Mouse (Mus musculus): ENCODE results near the gene Akirin2. TPM values are rescaled to one million over a fixed set of nuclear protein-coding genes. Genes with fewer than 3 reads are reported as not detected.

Gene Akirin2
- polyA plus RNA-seq, 1 experiment from 2014 or later: 14.7 TPM

DNA sequence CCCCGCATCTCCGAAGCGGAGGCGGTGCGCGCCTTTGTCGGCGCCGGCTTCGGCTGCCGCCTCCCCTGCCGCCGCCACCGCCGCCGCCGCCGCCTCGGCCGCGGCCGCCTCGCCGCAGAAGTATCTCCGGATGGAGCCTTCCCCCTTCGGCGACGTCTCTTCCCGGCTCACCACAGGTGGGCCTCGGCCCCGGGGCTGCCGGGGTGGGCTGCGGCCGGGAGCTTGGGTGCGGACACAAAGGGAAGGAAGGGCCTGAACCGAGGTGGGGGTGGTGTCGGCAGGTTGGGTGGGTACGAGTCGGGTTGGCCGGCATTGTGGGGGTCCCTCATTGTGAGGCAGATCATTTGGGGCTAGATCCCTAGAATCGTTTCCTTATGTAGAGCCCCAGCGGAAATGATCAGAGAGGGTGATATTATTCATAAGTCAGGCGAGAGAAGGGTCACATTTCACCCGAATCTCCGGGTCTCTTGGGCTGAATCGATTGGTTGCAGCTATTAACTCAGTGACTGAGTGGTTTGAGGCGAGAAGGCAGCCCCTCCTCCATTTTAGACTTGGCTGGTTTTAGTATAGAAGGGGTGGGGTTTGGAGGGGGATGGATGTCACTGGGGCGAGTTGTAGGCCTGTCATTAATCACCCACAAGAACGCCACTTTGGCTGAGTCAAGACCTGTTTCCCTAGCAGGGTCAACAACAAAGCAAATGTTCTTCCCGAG lies 517 bp downstream of the Akirin2 start:
- Histone ChIP-seq H3K4me1 (ENCODE audit: control insufficient read depth, insufficient read depth, low read length) (peaks cover 7% of the 10 kb centered on the region), H3K27ac (ENCODE audit: low read length) (peak overlapping the region; percentile 91), H3K4me2 (ENCODE audit: low read depth, low read length) (peak overlapping the region; percentile 85), H3K4me3 (replicated peaks; ENCODE audit: low read length) (peak overlapping the region; percentile 68), H3K9me3 (replicated peaks; ENCODE audit: control insufficient read depth, low read length) (no peaks in the 10 kb centered on the region), H3K9ac (ENCODE audit: low read length) (peak overlapping the region; percentile 84), H3K36me3 (ENCODE audit: control insufficient read depth, insufficient read depth, low read length) (no peaks in the 10 kb centered on the region), H3K27me3 (ENCODE audit: control insufficient read depth, insufficient read depth, low read length) (no peaks in the 10 kb centered on the region)
- under 1% methylated on average over 49 of the region's 50 CpGs for WGBS
- peak; percentile 81 for ATAC-seq (ENCODE audit: insufficient read depth, low FRiP score)

GRCm38 (mm10) chr4:34551966-34552365 lies 1.2 kb downstream of the Akirin2 start:
- no peak for ATAC-seq (ENCODE audit: insufficient read depth, low FRiP score)
- 4% methylated on average over 3 of the region's 3 CpGs for WGBS
- H3K27ac ChIP-seq (ENCODE audit: low read length): peak overlapping the region; percentile 91
- no peaks in the 10 kb centered on the region for H3K9me3 ChIP-seq (replicated peaks; ENCODE audit: control insufficient read depth, low read length)
- H3K9ac ChIP-seq (ENCODE audit: low read length): peak overlapping the region; percentile 84
- peak overlapping the region; percentile 85 for H3K4me2 ChIP-seq (ENCODE audit: low read depth, low read length)
- peaks cover 8% of the 10 kb centered on the region for H3K4me1 ChIP-seq (ENCODE audit: control insufficient read depth, insufficient read depth, low read length)
- H3K27me3 ChIP-seq (ENCODE audit: control insufficient read depth, insufficient read depth, low read length): no peaks in the 10 kb centered on the region
- no peaks in the 10 kb centered on the region for H3K36me3 ChIP-seq (ENCODE audit: control insufficient read depth, insufficient read depth, low read length)
- H3K4me3 ChIP-seq (replicated peaks; ENCODE audit: low read length): peak overlapping the region; percentile 68

GRCm38 (mm10) chr4:34554596-34554995 lies 3.9 kb downstream of the Akirin2 start:
- Histone ChIP-seq H3K4me1 (ENCODE audit: control insufficient read depth, insufficient read depth, low read length) (peaks cover 12% of the 10 kb centered on the region), H3K27ac (ENCODE audit: low read length) (no peak overlapping the region), H3K4me3 (replicated peaks; ENCODE audit: low read length) (no peak overlapping the region), H3K9ac (ENCODE audit: low read length) (no peak overlapping the region), H3K36me3 (ENCODE audit: control insufficient read depth, insufficient read depth, low read length) (no peaks in the 10 kb centered on the region), H3K9me3 (replicated peaks; ENCODE audit: control insufficient read depth, low read length) (no peaks in the 10 kb centered on the region), H3K27me3 (ENCODE audit: control insufficient read depth, insufficient read depth, low read length) (no peaks in the 10 kb centered on the region), H3K4me2 (ENCODE audit: low read depth, low read length) (no peak overlapping the region)
- 38% methylated on average over 1 of the region's 1 CpGs for WGBS
- no peak for ATAC-seq (ENCODE audit: insufficient read depth, low FRiP score)

DNA sequence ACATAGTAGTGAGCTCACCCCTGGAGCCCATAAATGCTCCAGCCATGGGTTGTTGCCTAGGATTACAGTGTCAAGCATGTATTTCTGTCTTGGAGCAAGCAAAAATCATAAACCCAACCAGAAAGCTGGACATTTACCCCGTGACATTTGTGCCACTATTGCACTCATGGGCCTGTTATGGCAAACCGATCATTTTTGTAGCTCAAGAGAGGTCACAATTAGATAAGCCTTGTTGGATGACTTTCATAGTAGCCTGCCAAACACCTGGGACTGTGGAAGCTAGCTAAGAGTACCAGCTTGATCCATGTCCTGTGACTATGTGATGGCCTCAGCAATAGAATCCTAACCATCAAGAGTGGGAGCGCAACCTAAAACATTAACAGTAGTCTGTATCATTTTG lies 4.9 kb downstream of the Akirin2 start:
- Histone ChIP-seq H3K4me1 (ENCODE audit: control insufficient read depth, insufficient read depth, low read length) (peaks cover 12% of the 10 kb centered on the region), H3K4me2 (ENCODE audit: low read depth, low read length) (no peak overlapping the region), H3K27ac (ENCODE audit: low read length) (no peak overlapping the region), H3K4me3 (replicated peaks; ENCODE audit: low read length) (no peak overlapping the region), H3K36me3 (ENCODE audit: control insufficient read depth, insufficient read depth, low read length) (no peaks in the 10 kb centered on the region), H3K27me3 (ENCODE audit: control insufficient read depth, insufficient read depth, low read length) (no peaks in the 10 kb centered on the region), H3K9ac (ENCODE audit: low read length) (no peak overlapping the region), H3K9me3 (replicated peaks; ENCODE audit: control insufficient read depth, low read length) (no peaks in the 10 kb centered on the region)
- WGBS: 86% methylated on average over 3 of the region's 3 CpGs
- ATAC-seq (ENCODE audit: insufficient read depth, low FRiP score): no peak

DNA sequence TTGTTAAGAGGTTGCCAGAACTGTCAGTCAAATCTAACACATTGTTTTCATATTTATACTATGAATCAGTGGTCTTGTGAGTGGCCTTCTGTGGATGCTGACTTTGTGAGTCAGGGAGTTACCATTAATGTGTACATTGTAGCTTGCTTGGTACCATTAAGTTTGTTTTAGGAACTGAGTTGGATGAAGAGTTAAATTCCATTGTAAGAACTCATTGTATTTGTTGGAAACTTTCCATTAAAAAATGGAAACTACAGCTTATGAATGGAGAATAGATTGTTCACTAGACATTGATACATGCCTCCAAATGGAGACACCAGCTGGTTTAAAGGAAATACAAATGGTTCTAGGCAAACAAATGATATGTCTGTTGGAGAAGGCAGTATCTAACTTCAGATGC lies 5.4 kb downstream of the Akirin2 start:
- H3K27me3 ChIP-seq (ENCODE audit: control insufficient read depth, insufficient read depth, low read length): no peaks in the 10 kb centered on the region
- H3K9ac ChIP-seq (ENCODE audit: low read length): no peak overlapping the region
- H3K9me3 ChIP-seq (replicated peaks; ENCODE audit: control insufficient read depth, low read length): no peaks in the 10 kb centered on the region
- H3K4me2 ChIP-seq (ENCODE audit: low read depth, low read length): no peak overlapping the region
- H3K4me3 ChIP-seq (replicated peaks; ENCODE audit: low read length): no peak overlapping the region
- peaks cover 12% of the 10 kb centered on the region for H3K4me1 ChIP-seq (ENCODE audit: control insufficient read depth, insufficient read depth, low read length)
- no peaks in the 10 kb centered on the region for H3K36me3 ChIP-seq (ENCODE audit: control insufficient read depth, insufficient read depth, low read length)
- no peak overlapping the region for H3K27ac ChIP-seq (ENCODE audit: low read length)
- no peak for ATAC-seq (ENCODE audit: insufficient read depth, low FRiP score)

- no peak for ATAC-seq (ENCODE audit: insufficient read depth, low FRiP score)
- Histone ChIP-seq H3K9ac (ENCODE audit: low read length) (no peak overlapping the region), H3K9me3 (replicated peaks; ENCODE audit: control insufficient read depth, low read length) (no peaks in the 10 kb centered on the region), H3K4me2 (ENCODE audit: low read depth, low read length) (no peak overlapping the region), H3K36me3 (ENCODE audit: control insufficient read depth, insufficient read depth, low read length) (peaks cover 7% of the 10 kb centered on the region; the same call in 1 of the 2 replicates), H3K27ac (ENCODE audit: low read length) (no peak overlapping the region), H3K4me1 (ENCODE audit: control insufficient read depth, insufficient read depth, low read length) (peaks cover 5% of the 10 kb centered on the region; the same call in 1 of the 2 replicates), H3K4me3 (replicated peaks; ENCODE audit: low read length) (no peak overlapping the region), H3K27me3 (ENCODE audit: control insufficient read depth, insufficient read depth, low read length) (no peaks in the 10 kb centered on the region)
- 56% methylated on average over 4 of the region's 4 CpGs for WGBS
Observed at GRCm38 (mm10) chr4:34560971-34561370, 10.2 kb downstream of the Akirin2 start.

- ATAC-seq (ENCODE audit: insufficient read depth, low FRiP score): no peak
- Histone ChIP-seq H3K4me2 (ENCODE audit: low read depth, low read length) (no peak overlapping the region), H3K4me1 (ENCODE audit: control insufficient read depth, insufficient read depth, low read length) (no peaks in the 10 kb centered on the region; the same call in 1 of the 2 replicates), H3K9ac (ENCODE audit: low read length) (no peak overlapping the region), H3K27ac (ENCODE audit: low read length) (no peak overlapping the region), H3K27me3 (ENCODE audit: control insufficient read depth, insufficient read depth, low read length) (no peaks in the 10 kb centered on the region), H3K4me3 (replicated peaks; ENCODE audit: low read length) (no peak overlapping the region), H3K36me3 (ENCODE audit: control insufficient read depth, insufficient read depth, low read length) (peaks cover 17% of the 10 kb centered on the region), H3K9me3 (replicated peaks; ENCODE audit: control insufficient read depth, low read length) (no peaks in the 10 kb centered on the region)
- 80% methylated on average over 6 of the region's 6 CpGs for WGBS
Observed at GRCm38 (mm10) chr4:34566226-34566625, 15.5 kb downstream of the Akirin2 start.

DNA sequence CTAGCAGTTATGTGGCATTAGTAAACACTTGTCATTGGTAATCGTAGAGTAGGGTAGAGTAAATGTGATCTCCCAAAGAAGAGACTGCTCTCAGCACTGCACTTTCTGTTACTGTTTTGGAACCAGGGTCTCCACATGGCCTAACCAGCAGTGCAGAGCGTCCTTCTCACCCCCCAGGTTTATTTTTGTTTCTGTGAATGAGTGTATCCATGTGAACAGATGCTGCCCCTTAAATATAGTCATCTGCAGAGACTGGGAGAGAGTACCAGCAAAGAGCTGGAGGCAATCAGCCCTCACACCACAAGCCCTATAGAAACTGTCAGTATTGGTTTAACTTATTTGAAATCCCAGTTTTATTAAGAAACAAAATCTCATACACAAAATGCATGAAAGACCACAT lies 22.1 kb downstream of the Akirin2 start:
- Histone ChIP-seq H3K4me1 (ENCODE audit: control insufficient read depth, insufficient read depth, low read length) (no peaks in the 10 kb centered on the region; the same call in 1 of the 2 replicates), H3K27me3 (ENCODE audit: control insufficient read depth, insufficient read depth, low read length) (no peaks in the 10 kb centered on the region), H3K4me2 (ENCODE audit: low read depth, low read length) (no peak overlapping the region), H3K27ac (ENCODE audit: low read length) (no peak overlapping the region), H3K4me3 (replicated peaks; ENCODE audit: low read length) (no peak overlapping the region), H3K36me3 (ENCODE audit: control insufficient read depth, insufficient read depth, low read length) (peaks cover 34% of the 10 kb centered on the region), H3K9ac (ENCODE audit: low read length) (no peak overlapping the region), H3K9me3 (replicated peaks; ENCODE audit: control insufficient read depth, low read length) (no peaks in the 10 kb centered on the region)
- 79% methylated on average over 2 of the region's 2 CpGs for WGBS
- ATAC-seq (ENCODE audit: insufficient read depth, low FRiP score): no peak

GRCm38 (mm10) chr4:34577028-34577427 lies 26.3 kb downstream of the Akirin2 start:
- no peaks in the 10 kb centered on the region for H3K4me1 ChIP-seq (ENCODE audit: control insufficient read depth, insufficient read depth, low read length)
- H3K27me3 ChIP-seq (ENCODE audit: control insufficient read depth, insufficient read depth, low read length): no peaks in the 10 kb centered on the region
- 97% methylated on average over 2 of the region's 2 CpGs for WGBS
- H3K4me3 ChIP-seq (replicated peaks; ENCODE audit: low read length): no peak overlapping the region
- H3K9ac ChIP-seq (ENCODE audit: low read length): no peak overlapping the region
- no peak for ATAC-seq (ENCODE audit: insufficient read depth, low FRiP score)
- H3K36me3 ChIP-seq (ENCODE audit: control insufficient read depth, insufficient read depth, low read length): peaks cover 29% of the 10 kb centered on the region
- H3K4me2 ChIP-seq (ENCODE audit: low read depth, low read length): no peak overlapping the region
- H3K9me3 ChIP-seq (replicated peaks; ENCODE audit: control insufficient read depth, low read length): no peaks in the 10 kb centered on the region
- no peak overlapping the region for H3K27ac ChIP-seq (ENCODE audit: low read length)
